Mouse (Mus musculus) heart, embryonic 10.5 days (tissue): Measurements from ENCODE around the gene Abcc3. TPM values are rescaled to one million over a fixed set of nuclear protein-coding genes. Genes with fewer than 3 reads are reported as not detected.
"Not testable (repeated sequence)": the region's sequence is repeated elsewhere in the genome, so short reads cannot be mapped to it uniquely, and the experiment has no call there.

ENCODE experiments used
- DNase-seq: peaks from one replicate; pipeline ENCODE4 v3.0.0-alpha.2; 2017; ENCODE audit warnings: low spot score
- H3K27ac ChIP-seq: fragments of 300-500 bp; sonication (generic); 2 replicates; pipeline ENCODE4 v1.5.1; 2016; ENCODE audit warnings: mild to moderate bottlenecking
- H3K27me3 ChIP-seq: fragments of 300-500 bp; sonication (generic); 2 replicates; pipeline ENCODE4 v1.6.1; 2016; ENCODE audit warnings: mild to moderate bottlenecking; ENCODE audit not compliant: poor library complexity, insufficient read depth, severe bottlenecking
- H3K36me3 ChIP-seq: fragments of 300-500 bp; sonication (generic); 2 replicates; pipeline ENCODE4 v1.6.1; 2016; ENCODE audit warnings: mild to moderate bottlenecking, moderate library complexity
- H3K4me1 ChIP-seq: fragments of 300-500 bp; sonication (generic); 2 replicates; pipeline ENCODE4 v1.6.1; 2016; ENCODE audit warnings: mild to moderate bottlenecking
- H3K4me3 ChIP-seq: fragments of 300-500 bp; sonication (generic); 2 replicates; pipeline ENCODE4 v1.5.1; 2016; ENCODE audit warnings: mild to moderate bottlenecking, moderate library complexity
- H3K9me3 ChIP-seq: fragments of 300-500 bp; sonication (generic); 2 replicates; pipeline ENCODE4 v1.6.1; 2016; ENCODE audit warnings: mild to moderate bottlenecking, moderate library complexity
- WGBS: fragments of 180-500 bp; shearing (Covaris S2); methylation state at CpG from one replicate; pipeline ENCODE4 v1.1.7; 2016; 5-methylcytosine and 5-hydroxymethylcytosine counted together
- polyA plus RNA-seq: library from polyadenylated mRNA; unstranded; fragments of >200 nt; fragmentation: Nextera tagmentation; extraction: Ambion mirVana; gene quantifications from 2 replicates; pipeline ENCODE4 v1.2.1, GENCODE M21; 2016

Abcc3 gene
- polyA plus RNA-seq, 1 experiment from 2014 or later, result 0.88 TPM

DNA sequence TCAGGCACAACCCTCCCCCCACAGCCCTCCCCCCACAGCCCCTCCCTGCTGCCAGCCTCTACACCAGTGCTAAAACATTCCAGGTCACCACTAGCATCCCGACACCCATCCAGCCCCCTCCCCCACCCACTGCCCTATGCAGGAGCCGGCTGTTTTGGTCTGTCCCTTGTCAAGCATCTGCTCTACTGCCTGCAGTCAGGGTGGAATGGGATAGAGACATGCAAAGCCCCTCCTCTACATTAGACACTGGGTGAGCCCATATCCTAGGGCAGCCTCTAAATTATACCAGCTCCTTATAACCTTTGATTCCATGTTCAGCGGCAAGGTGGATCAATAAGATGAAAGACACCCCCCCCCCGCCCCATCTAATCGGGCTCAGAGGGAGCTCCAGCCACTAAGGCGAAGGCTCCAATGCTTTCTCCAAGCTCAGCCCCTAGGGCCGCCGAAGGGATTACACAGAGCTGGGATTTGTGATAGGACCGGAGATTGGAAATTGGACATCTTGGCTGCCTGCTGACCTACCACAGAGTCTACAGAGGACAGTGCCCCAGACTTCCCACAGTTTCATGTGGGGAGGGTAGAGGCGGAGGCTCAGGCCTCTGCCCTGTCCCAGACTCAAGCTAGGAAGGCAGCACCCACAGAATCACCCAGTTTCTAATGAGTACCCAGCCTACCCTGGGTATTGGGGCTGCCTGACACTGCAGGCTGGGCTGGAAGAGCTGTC is 26.4 kb upstream of the Abcc3 start:
- WGBS, result 54% methylated on average over 10 of the region's 10 CpGs
- H3K9me3 ChIP-seq, result no peaks in the 10 kb centered on the region
- 0 out of 2 replicates have a peak, but pooled peaks cover 4% of the 10 kb centered on the region for H3K36me3 ChIP-seq
- peak overlapping the region; percentile 7; the same call in 1 of the 2 replicates for H3K27ac ChIP-seq
- H3K27me3 ChIP-seq, result peaks cover 85% of the 10 kb centered on the region
- H3K4me1 ChIP-seq, result peaks cover 49% of the 10 kb centered on the region
- DNase-seq, result no peak
- H3K4me3 ChIP-seq, result 0 out of 2 replicates have a peak overlapping the region, but pooled peaks have one; percentile 22

DNA sequence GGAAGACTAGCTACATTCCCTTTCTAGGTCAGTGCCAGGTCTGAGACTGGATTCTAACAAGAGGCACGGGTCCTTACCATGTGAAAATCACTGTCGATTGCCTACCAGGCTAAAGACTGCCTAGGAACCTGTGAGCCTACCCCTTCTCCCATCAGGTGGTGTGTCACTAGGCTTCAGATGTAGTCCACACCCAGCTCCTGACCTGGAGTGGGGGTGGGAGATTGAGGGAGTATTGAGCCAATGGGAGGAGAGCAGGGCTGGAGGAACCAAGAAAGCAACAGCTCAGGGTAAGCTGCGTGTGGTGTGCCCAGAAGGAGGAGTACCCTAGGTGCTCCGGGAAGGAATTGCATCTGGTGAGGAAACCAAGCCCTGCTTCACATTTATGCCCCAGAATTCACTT is 21.2 kb upstream of the Abcc3 start:
- H3K27me3 ChIP-seq, result peaks cover 90% of the 10 kb centered on the region
- no peaks in the 10 kb centered on the region for H3K9me3 ChIP-seq
- H3K4me3 ChIP-seq, result no peak overlapping the region
- 38% methylated on average over 4 of the region's 4 CpGs for WGBS
- 0 out of 2 replicates have a peak, but pooled peaks cover 4% of the 10 kb centered on the region for H3K36me3 ChIP-seq
- H3K27ac ChIP-seq, result no peak overlapping the region
- H3K4me1 ChIP-seq, result peaks cover 59% of the 10 kb centered on the region
- DNase-seq, result no peak

DNA sequence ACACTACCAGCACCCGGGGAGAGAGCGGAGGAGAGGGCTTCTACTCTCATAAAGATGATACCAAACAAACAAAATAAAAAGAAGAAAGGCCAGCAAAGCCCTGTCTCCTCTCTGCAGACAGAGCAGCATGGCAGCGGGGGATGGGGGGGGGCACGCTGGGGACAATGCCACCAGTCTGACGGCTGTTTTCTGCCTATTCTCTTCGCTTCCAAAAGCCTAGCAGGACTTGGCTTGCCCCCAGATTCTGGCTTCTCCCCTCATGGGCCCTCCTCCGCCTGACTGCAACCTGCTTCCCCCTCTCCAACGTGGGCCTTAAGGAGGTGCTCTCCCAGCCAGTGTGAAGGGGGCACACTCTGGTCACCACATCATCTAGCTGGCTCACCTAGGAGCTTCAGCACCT is 20.7 kb upstream of the Abcc3 start:
- Histone ChIP-seq H3K4me1 (peaks cover 58% of the 10 kb centered on the region), H3K27ac (peak overlapping the region; percentile 59), H3K27me3 (peaks cover 90% of the 10 kb centered on the region), H3K36me3 (0 out of 2 replicates have a peak, but pooled peaks cover 4% of the 10 kb centered on the region), H3K4me3 (peak overlapping the region; percentile 43; the same call in 1 of the 2 replicates), H3K9me3 (no peaks in the 10 kb centered on the region)
- WGBS, result 34% methylated on average over 8 of the region's 8 CpGs
- no peak for DNase-seq

DNA sequence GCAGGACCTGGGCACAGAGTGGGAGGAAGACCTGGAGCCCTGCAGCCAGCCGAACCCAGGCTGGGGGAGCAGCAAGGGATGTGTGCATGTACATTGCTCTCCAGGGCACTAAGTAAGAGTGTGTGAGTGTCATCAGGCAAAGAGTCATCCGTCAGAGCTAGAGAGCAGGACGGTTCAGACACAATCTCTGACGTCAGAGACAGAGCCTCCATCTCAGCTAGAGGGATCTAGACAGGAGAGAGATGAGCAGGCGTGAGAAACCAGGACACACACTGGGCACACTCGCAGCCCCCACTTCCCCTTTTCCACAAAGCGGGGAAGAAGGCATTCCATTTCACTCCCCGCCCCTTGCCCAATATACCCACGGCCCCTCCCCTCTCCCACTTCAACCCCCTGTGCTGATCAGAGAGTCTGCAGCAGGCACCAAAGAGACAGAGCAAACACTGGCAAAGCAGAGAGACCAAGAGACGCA is 20.2 kb upstream of the Abcc3 start:
- H3K36me3 ChIP-seq, result 0 out of 2 replicates have a peak, but pooled peaks cover 4% of the 10 kb centered on the region
- H3K4me1 ChIP-seq, result peaks cover 59% of the 10 kb centered on the region
- peak overlapping the region; percentile 43 for H3K4me3 ChIP-seq
- H3K27me3 ChIP-seq, result peaks cover 87% of the 10 kb centered on the region
- WGBS, result 14% methylated on average over 10 of the region's 10 CpGs
- peak overlapping the region; percentile 59 for H3K27ac ChIP-seq
- DNase-seq, result no peak
- no peaks in the 10 kb centered on the region for H3K9me3 ChIP-seq

DNA sequence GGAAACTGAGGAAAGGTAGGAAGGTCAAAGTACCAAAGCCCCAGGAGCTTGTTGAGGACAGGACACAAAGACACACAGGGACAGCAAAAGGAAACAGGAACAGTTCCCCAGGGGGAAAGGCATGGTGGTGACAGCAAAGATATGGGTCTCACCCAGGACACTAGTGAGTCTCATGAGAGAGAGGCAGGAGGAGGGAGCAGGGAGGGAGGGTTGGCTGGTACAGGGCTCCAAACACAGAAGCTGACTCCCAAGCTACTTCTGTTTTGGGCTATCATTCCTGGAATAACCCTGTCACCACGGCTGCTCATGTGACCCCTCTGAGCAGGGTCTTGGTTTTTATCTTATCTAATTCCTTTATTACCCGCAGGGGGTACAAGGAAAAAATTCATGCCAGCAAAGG is 19.8 kb upstream of the Abcc3 start:
- no peak for DNase-seq
- Histone ChIP-seq H3K4me3 (peak overlapping the region; percentile 43; the same call in 1 of the 2 replicates), H3K36me3 (0 out of 2 replicates have a peak, but pooled peaks cover 4% of the 10 kb centered on the region), H3K27ac (peak overlapping the region; percentile 59), H3K9me3 (no peaks in the 10 kb centered on the region), H3K27me3 (peaks cover 87% of the 10 kb centered on the region), H3K4me1 (peaks cover 64% of the 10 kb centered on the region)
- WGBS, result 17% methylated on average over 2 of the region's 2 CpGs

DNA sequence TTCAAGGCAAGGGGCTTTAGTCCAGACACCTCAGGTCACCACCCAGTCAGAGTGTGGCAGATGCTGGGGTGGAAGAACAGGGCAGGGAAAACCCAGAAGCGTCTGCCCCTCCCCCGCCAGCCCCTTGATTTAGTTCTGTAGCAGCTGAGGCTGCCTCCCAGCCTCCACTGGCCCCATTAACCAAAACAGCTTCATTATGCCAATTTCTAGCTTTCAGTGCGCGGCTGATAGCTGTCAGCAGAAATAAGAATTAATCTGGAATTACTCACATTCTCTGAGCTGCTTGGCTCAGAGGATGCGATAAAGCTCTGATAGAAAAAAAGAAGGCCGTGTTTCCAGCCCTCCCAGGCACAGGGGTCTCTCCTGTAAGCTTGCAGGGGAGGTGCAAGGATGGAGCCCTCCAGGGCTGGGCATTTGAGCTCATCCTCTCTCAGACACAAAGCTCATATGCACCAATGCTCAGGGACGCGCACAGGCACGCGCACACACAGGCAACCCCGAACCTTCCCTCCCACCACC is 15.1 kb upstream of the Abcc3 start:
- peaks cover 80% of the 10 kb centered on the region for H3K27me3 ChIP-seq
- no peak overlapping the region for H3K27ac ChIP-seq
- no peak overlapping the region for H3K4me3 ChIP-seq
- no peaks in the 10 kb centered on the region for H3K9me3 ChIP-seq
- no peaks in the 10 kb centered on the region for H3K36me3 ChIP-seq
- WGBS, result 46% methylated on average over 11 of the region's 11 CpGs
- peaks cover 48% of the 10 kb centered on the region for H3K4me1 ChIP-seq
- no peak for DNase-seq

DNA sequence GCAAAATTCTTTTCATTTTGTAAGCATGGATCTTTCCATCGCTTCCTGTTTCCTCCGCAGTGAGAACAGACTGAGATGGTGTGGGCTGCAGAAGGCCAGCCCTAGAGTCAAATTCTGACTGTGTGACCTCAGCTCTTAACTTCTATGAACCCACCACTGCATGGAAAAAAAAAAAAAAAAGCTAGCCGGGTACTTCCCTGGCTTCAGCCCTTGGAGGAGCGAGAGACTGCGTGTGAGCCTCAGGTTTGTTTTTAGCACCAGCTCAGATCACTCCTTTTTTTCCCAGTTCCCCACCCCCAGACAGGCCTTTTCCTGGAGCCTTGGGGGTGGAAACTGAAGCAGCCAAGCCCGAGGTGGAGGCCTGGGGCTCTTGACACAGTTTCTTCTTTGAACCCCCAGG is 12.6 kb upstream of the Abcc3 start:
- Histone ChIP-seq H3K36me3 (no peaks in the 10 kb centered on the region), H3K4me3 (no peak overlapping the region), H3K27ac (no peak overlapping the region), H3K9me3 (no peaks in the 10 kb centered on the region), H3K4me1 (peaks cover 34% of the 10 kb centered on the region), H3K27me3 (peaks cover 70% of the 10 kb centered on the region)
- DNase-seq, result no peak
- WGBS, result 40% methylated on average over 6 of the region's 6 CpGs

DNA sequence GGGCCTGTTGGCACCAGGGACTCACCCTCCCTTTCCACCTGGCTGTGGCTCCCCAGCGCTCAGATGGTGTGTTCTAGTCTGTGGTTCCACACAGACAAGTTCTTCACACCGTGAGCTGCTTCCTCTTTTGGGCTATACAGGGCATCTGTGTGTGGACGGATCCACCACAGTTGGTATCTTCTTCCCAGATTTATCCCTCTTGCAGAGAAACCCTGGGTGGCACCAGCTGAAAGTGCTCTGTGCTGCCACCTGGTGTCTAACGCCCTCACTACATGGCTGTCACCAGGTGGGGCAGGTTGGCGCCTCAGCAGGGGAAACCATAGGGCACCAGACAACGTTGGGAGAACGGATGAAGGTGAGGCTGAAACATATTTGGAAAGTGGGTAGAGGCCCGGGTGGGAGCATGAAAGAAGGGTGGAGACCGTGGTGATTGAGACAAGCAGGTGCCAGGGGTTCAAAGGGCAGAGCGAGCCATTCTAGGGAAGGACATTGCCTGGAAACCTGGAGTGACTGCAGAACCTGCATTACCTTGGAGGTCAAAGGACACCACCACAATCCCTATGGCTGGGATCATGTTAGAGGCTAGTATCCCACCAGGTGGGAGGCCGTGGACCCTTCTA is 12.0 kb upstream of the Abcc3 start:
- H3K9me3 ChIP-seq, result no peaks in the 10 kb centered on the region
- H3K4me3 ChIP-seq, result no peak overlapping the region
- H3K27me3 ChIP-seq, result peaks cover 64% of the 10 kb centered on the region
- no peak for DNase-seq
- 23% methylated on average over 11 of the region's 11 CpGs for WGBS
- peaks cover 32% of the 10 kb centered on the region for H3K4me1 ChIP-seq
- H3K36me3 ChIP-seq, result no peaks in the 10 kb centered on the region
- no peak overlapping the region for H3K27ac ChIP-seq

DNA sequence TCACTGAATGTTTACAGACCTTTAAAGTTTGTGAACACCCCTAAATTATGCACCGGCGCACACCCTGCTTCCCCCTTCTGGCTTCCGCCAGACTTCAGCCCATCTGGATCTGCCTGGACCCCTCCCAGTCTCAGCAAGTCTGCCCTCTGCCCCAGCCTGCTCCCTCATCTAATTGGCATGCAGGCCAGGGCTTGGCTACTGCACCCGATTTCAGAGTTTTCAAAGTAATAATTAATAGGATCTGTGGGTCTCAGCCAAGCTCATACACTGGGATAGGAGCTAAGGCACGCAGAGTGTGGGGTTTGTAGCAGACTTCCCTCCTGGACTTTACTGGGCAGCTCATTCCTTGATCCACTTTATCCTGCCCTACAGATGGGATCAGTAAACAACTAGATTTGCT is 11.4 kb upstream of the Abcc3 start:
- 58% methylated on average over 5 of the region's 5 CpGs for WGBS
- Histone ChIP-seq H3K9me3 (no peaks in the 10 kb centered on the region), H3K27ac (no peak overlapping the region), H3K4me1 (peaks cover 27% of the 10 kb centered on the region), H3K36me3 (no peaks in the 10 kb centered on the region), H3K27me3 (peaks cover 58% of the 10 kb centered on the region), H3K4me3 (no peak overlapping the region)
- DNase-seq, result no peak

DNA sequence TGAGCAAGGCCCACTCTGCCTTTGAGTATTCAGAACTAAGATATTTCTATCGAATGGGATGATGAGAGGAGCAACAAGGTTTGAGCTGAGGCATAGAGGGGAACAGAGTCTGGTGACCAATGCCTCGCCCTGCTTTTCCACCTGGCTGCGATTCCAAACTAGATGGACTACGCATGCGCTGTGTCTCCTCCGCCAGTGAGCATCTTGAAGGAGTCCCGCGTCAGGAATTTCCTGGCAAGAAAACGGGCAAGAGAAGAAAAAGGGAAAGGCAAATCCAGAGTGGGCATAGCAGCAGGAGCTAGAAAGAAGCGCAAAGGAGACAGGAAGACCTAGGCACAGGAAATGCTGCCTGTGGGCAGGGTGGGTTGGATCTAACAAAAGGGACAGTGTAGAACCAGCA is 11.0 kb upstream of the Abcc3 start:
- DNase-seq, result no peak
- Histone ChIP-seq H3K27me3 (peaks cover 54% of the 10 kb centered on the region), H3K27ac (no peak overlapping the region), H3K9me3 (no peaks in the 10 kb centered on the region), H3K4me1 (peaks cover 22% of the 10 kb centered on the region), H3K36me3 (no peaks in the 10 kb centered on the region), H3K4me3 (no peak overlapping the region)
- WGBS, result 77% methylated on average over 10 of the region's 10 CpGs

DNA sequence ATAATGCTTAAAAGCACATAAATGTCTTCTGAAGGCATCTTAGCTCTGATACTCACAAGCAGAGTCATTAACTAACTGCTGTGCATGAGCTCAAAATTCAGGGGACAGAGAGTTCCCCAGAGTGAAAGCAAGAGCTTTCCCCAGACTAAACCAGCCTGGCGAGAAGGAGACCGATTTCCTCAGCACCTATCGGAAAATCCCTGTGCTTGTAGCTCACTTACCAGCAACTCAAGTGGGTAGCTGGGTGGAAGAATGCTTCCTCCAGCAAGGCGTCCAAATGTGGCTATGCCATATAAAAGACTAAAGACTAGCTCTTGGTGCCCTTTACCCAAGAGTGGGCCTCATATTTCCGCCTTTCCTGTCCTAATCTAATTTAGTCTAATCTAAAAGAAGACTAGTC is 9.9 kb upstream of the Abcc3 start:
- Histone ChIP-seq H3K36me3 (no peaks in the 10 kb centered on the region), H3K27ac (no peak overlapping the region), H3K9me3 (no peaks in the 10 kb centered on the region), H3K4me3 (no peak overlapping the region), H3K4me1 (peaks cover 17% of the 10 kb centered on the region), H3K27me3 (peaks cover 47% of the 10 kb centered on the region; the same call in 1 of the 2 replicates)
- no peak for DNase-seq
- 68% methylated on average over 5 of the region's 5 CpGs for WGBS

DNA sequence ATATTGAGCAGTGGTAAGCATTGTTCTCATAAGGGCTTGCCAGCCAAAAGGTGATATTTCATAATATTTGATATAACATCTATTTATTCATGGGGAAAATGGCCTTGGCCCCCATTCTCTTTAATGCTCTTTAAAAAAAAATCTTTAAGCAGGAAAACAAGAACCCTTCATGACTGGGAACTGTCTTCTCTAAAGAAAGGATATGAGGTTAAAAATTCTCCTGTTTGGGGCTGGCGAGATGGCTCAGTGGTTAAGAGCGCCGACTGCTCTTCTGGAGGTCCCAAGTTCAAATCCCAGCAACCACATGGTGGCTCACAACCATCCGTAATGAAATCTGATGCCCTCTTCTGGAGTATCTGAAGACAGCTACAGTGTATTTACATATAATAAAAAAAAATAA is 9.2 kb upstream of the Abcc3 start:
- H3K4me1 ChIP-seq, result peaks cover 11% of the 10 kb centered on the region
- not testable (repeated sequence) for H3K27ac ChIP-seq, DNase-seq, H3K36me3 ChIP-seq, H3K9me3 ChIP-seq, H3K4me3 ChIP-seq
- 83% methylated on average over 4 of the region's 4 CpGs for WGBS
- peaks cover 40% of the 10 kb centered on the region; the same call in 1 of the 2 replicates for H3K27me3 ChIP-seq

DNA sequence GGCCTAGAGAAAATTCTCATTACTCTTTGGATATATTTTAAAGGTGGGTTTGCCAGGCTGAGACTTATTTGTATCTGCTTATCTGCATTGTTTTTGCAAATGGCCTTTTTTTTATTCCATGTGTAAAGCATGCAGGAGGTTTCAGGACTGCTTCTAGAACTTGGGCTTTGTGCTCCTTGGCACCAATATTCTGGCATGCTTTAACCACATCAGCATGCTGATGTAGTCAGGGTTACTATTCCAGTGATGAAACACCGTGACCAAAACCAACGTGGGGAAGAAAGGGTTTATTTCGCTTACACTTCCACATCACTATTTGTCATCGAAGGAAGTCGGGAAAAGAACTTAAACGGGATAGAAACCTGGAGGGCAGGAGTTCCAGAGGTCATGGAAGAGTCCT is 8.2 kb upstream of the Abcc3 start:
- peaks cover 11% of the 10 kb centered on the region for H3K4me1 ChIP-seq
- DNase-seq, result no peak

More for the DNA sequence above, 8.2 kb upstream of the Abcc3 start:
- no peak overlapping the region for H3K27ac ChIP-seq
- no peaks in the 10 kb centered on the region for H3K9me3 ChIP-seq
- no peaks in the 10 kb centered on the region for H3K36me3 ChIP-seq
- peaks cover 29% of the 10 kb centered on the region; the same call in 1 of the 2 replicates for H3K27me3 ChIP-seq
- WGBS, result 73% methylated on average over 6 of the region's 6 CpGs
- no peak overlapping the region for H3K4me3 ChIP-seq
